Mouse (Mus musculus) testis, adult 2 months (tissue): ENCODE results near the gene Wdtc1.

ENCODE experiments used
- CTCF ChIP-seq: fragments of 200-500 bp; IDR thresholded peaks from 2 replicates; pipeline ENCODE4 v1.5.1; 2012; ENCODE audit warnings: low read depth, mild to moderate bottlenecking, inconsistent platforms, low read length, moderate library complexity; ENCODE audit not compliant: control insufficient read depth, insufficient read depth, insufficient replicate concordance
- POLR2A ChIP-seq: fragments of 200-500 bp; IDR thresholded peaks from 2 replicates; pipeline ENCODE4 v1.6.1; 2012; ENCODE audit warnings: low read depth, mild to moderate bottlenecking, inconsistent platforms, low read length, moderate library complexity; ENCODE audit not compliant: control insufficient read depth

DNA sequence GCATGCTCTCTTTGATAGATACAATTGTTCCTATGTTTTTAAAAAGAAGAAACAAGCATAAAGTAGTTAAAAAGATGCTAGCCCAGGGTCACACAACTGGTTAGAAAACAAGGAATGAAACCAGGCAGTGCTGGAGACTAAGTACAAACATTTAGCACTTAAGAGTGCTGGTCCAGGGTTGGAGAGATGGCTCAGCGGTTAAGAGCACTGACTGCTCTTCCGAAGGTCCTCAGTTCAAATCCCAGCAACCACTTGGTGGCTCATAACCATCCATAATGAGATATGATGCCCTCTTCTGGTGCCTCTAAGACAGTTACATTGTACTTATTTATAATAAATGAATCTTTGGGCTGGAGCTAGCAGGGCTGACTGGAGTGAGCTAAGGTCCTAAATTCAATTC is 13.1 kb downstream of the Wdtc1 start:
- TF ChIP-seq POLR2A (no peak), CTCF (no peak)
